Mouse (Mus musculus) bone marrow macrophage, adult 2 months (primary cell): ENCODE measurements at regions not wholly inside any gene's neighbourhood (a gene's known extent, or its start where the extent isn't known, plus 50 kb on each side); places are given as distances from the start of the nearest gene placed in this dataset.

ENCODE experiments used
- CTCF ChIP-seq: IDR thresholded peaks from 2 replicates; pipeline ENCODE4 v1.5.1; 2012; ENCODE audit warnings: low read depth, mild to moderate bottlenecking, low read length, moderate library complexity
- POLR2A ChIP-seq: IDR thresholded peaks from 2 replicates; pipeline ENCODE4 v1.6.1; 2012; ENCODE audit warnings: mild to moderate bottlenecking, low read depth, low read length, borderline replicate concordance

- no peak for TF ChIP-seq POLR2A
- TF ChIP-seq CTCF: no peak
Measured at GRCm38 (mm10) chr13:107910125-107910524, 134.1 kb upstream of the Smim15 start.
